Mouse (Mus musculus) embryo, embryonic 11 days (tissue): ENCODE data around the gene Alppl2.

Source experiments
- DNase-seq: peaks from one replicate; pipeline ENCODE4 v3.0.0-alpha.2; 2015

The Alppl2 gene

DNA sequence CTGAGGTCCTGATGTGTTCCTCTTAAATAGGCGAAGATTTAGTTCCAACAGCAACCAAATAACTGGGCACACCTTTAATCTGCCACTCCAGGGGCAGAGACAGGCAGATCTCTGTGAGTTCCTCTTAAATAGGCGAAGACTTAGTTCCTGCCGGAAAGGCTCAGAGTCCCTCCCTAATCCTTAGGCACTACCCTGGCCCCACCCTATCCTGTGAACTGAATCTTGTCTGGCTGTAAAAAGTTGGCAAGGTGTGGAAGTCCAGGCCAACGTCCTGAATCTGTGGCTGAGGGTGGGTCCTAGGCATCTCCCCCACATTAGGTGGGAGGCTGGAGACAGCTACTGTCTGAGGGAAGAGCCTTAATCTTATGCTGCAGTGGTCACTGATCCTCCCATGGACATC lies at the start of gene Alppl2:
Gene Alppl2 (minus strand): TSS at position 101 of the 400 bp plus-strand sequence.
- no peak for DNase-seq

DNA sequence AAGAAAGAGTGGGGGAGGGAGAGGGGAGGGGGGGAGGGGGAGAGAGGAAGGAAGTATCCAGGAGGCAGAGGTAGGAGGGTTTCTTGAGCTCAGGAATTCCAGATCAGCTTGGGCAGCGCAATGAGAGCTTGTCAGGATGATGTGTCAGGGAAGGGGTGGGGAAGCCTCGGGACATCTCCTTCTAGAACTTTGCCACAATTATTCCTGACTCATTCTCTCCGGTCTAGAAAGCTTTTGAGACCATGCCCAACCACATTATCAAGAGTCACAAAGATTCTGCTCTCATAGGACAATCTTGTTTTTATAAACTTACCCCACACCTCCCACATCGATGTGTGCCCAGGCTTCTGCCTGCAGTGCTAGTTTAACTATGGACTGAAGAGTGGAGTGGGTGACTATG lies 42.1 kb upstream of the Alppl2 start:
- no peak for DNase-seq

DNA sequence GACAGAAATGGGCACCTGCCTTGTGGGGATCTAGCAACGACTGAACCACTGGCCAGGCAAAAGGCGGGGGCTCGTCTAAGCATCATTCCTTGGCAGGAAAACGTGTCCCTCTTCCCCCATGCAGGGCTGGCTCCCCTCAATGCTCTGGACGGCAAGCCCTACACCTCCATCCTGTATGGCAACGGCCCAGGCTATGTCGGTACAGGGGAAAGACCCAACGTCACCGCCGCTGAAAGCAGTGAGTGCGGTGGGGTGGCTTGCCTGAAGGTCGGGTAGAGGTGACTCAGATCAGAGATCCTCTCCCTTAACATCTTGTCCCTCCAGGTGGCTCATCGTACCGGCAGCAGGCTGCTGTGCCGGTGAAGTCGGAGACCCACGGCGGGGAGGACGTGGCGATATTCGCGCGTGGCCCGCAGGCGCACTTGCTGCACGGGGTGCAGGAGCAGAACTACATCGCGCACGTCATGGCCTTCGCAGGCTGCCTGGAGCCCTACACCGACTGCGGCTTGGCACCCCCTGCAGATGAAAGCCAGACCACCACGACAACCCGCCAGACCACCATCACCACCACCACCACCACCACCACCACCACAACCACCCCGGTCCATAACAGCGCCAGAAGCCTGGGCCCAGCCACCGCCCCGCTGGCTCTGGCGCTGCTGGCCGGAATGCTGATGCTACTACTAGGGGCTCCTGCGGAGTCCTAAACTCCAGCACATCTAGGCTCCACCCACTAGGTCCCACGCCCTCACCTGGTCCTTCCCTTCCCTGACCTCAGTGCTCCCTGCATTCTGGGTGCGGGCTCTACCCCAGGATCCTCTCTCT lies 37.7 kb upstream of the Alppl2 start:
- DNase-seq = no peak

DNA sequence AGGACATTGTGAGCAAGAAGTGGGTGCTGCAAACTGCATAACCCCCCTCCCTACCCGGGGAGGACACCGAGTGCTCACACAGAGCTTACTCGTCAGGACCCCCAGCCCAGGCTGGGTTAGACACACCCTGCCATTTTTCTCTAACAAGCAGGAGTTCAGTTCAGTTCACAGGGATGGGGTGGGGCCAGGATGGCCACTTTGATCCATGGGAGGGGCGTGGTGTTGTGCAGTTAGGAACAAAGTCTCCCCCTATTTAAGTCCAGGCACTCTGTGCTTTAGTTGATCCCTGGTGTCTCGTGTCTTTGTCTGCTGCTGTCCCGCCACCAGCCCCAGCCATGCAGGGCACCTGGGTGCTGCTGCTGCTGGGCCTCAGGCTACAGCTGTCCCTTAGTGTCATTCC lies 34.9 kb upstream of the Alppl2 start, which contains the start of gene Akp3:
Gene Akp3 (plus strand): TSS at position 301 of the 400 bp plus-strand sequence.
- no peak for DNase-seq

GRCm38 (mm10) chr1:87114784-87115183 lies 25.1 kb upstream of the Alppl2 start:
- DNase-seq = no peak

GRCm38 (mm10) chr1:87111719-87112354 lies 22.1 kb upstream of the Alppl2 start:
- DNase-seq = peak; percentile 21

GRCm38 (mm10) chr1:87108564-87108963 lies 18.8 kb upstream of the Alppl2 start:
- DNase-seq = no peak

DNA sequence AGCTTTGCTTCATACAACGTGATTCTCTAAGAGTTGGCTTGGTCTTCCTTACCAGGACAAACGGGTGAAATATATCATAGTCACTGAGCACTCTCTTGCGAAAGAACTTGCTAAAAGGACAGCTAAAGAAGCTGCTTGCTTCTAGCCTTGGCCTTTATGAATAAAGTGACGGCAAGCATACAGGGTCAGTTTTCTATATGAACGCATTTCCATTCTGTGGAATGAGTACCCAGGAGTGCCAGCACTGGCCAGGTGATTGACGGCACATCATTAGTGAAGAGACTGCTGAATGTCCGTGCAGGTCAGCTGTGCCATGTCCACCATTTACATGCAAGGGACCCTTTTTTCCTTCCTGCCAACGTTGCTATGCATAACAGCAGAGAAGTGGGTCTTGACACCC lies 16.8 kb upstream of the Alppl2 start:
- no peak for DNase-seq

DNA sequence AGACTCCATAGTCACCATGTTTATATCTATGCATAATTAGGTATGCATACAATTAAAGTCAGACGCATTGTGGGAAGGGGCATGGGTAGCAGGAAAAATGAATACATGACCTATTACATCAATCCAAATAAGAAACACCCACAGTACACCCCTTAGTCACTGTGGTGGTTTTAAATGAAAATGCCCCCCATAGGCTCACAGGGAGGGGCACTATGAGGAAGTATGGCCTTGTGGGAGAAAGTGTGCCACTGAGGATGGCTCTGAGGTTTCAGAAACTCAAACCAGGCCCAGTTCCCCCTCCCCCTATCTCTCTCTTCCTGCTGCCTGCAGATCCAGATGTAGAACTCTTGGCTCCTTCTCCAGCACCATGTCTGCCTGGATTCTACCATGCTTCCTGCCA lies 14.2 kb upstream of the Alppl2 start:
- DNase-seq = no peak

GRCm38 (mm10) chr1:87102114-87102513 lies 12.4 kb upstream of the Alppl2 start:
- DNase-seq = no peak

DNA sequence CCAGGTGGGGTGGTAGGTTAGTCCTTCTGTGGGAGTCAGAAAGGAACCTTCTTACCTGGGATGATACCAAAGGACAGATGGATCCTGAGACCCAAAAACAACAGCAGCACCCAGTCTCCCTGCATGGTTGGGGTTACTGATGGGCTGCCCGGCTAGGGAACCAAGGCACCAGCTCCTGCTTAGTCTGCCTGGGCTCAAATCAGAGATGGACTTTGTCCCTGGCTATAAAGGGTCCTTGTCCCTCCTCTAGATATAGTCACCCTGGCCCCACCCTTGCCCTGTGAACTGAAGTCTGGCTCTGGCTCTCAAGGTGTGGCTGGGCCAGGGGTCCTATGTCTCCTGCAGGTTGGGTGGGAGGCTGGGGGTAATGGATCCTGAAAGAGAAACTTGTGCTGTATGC lies 11.7 kb upstream of the Alppl2 start, which contains the start of gene Alpi:
Gene Alpi (minus strand): TSS at position 196 of the 400 bp plus-strand sequence.
- no peak for DNase-seq

- DNase-seq = peak; percentile 78
Observed at GRCm38 (mm10) chr1:87098358-87098975, 8.7 kb upstream of the Alppl2 start.

- DNase-seq = no peak
Observed at GRCm38 (mm10) chr1:87095642-87096041, 5.9 kb upstream of the Alppl2 start.

DNA sequence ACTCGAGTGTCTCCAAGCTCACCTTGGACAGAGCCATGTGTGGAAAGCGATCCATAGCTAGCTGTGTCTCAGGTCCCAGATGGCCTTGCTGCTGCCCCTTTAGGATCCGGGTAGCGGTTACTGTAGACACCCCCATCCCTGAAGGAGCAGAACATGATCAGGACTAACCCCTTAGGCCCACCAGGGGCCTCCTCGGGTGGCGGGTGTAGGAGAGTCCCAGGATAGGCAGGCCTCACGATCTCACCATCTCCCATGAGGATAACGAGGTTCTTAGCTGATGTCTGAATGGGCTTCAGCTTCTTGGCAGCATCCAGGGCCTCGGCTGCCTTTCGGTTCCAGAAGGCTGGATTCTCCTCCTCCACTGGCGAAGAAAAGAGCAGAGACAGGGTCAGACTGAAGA lies 477 bp downstream of the Alppl2 start:
- DNase-seq = no peak

DNA sequence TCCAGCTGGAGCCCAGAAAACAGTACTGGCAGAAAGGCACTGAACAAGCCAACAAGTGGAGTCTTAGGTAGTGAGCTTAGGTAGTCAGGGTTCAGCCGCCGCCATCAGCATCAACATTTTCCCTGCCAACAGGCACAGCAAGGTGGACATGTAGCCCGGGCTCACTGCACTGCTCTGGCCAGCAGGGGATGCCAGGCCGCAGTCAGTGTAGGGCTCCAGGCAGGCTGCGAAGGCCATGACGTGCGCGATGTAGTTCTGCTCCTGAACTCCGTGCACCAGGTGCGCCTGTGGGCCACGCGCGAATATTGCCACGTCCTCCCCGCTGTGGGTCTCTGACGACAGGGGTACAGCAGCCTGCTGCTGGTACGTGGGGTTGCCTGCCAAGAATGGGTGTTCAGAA lies 2.8 kb downstream of the Alppl2 start:
- no peak for DNase-seq

- DNase-seq = no peak
Observed at GRCm38 (mm10) chr1:87086196-87086595, 3.5 kb downstream of the Alppl2 start.

DNA sequence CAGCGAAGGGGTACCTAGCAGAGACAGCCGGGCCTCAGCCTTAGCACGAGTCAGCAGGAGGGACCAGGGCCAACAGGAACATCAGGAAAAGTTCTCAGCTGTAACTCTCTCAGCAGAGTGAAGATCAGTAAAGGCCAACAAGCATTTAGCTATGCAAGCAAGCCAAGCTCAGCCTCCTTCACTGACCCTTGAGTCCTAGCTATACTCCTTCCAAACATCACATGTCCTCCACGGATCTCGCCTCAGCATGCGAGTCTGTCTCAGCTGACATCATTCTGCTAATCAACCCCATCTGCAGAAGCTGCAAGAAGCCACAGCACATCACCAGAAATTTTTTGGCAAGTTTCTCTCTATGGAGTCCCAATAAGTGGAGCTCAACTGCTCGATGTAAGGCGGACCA lies 16.0 kb downstream of the Alppl2 start:
- no peak for DNase-seq

DNA sequence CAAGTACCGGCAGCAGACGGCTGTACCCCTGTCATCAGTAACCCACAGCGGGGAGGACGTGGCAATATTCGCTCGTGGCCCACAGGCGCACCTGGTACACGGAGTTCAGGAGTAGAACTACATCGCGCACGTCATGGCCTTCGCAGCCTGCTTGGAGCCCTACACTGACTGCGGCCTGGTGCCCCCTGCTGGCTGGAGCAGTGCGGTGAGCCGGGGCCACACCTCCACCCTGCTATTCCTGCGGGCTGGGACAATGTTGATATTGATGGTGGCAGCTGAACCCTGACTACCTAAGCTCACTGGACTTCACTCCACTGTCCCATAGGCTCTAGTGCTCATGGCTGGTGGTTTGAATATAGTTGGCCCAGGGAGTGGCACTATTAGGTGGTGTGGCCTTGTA lies 19.0 kb downstream of the Alppl2 start:
- DNase-seq = peak; percentile 37

DNA sequence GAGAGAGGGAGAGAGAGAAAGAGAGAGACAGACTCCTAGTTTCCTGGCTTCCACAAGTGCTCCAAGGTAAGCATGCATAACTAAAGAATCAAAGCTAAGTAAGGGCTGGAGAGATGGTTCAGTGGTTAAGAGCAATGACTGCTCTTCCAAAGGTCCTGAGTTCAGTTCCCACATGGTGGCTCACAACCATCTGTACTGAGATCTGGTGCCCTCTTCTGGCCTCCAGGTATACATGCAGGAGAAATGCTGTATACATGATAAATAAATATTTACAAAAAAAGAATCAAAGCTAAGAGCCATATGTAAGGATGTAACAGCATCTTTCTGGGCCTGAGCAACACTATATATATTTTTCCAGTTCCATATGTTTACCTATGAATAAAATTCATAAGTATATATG lies 28.8 kb downstream of the Alppl2 start:
- DNase-seq = no peak

- DNase-seq = no peak
Observed at GRCm38 (mm10) chr1:87059042-87059665, 30.6 kb downstream of the Alppl2 start.

- DNase-seq = no peak
Observed at GRCm38 (mm10) chr1:87057075-87057474, 32.7 kb downstream of the Alppl2 start.

DNA sequence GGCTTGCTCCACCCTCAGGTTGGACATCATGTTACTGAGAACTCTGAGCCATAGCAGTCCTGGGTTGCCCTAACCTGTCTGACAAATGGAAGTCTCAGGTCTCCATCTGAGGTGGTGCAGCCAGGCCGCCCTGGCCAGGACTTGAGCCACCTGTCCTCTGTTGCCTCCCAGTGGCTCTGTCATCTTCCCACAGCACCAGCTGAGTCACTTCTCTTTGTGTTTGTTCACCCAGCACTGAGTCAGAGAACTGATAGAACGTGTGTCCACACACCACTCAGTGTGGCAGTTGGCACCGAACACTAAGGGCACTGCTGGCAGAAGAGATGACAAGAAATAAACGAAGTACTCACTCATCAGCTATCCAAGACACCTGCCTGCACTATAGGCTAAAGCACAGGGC lies 38.4 kb downstream of the Alppl2 start:
- no peak for DNase-seq

- no peak for DNase-seq
Observed at GRCm38 (mm10) chr1:87050700-87051099, 39.0 kb downstream of the Alppl2 start.
